Mouse (Mus musculus): ENCODE measurements at regions not wholly inside any gene's neighbourhood (a gene's known extent, or its start where the extent isn't known, plus 50 kb on each side); places are given as distances from the start of the nearest gene placed in this dataset.

DNA sequence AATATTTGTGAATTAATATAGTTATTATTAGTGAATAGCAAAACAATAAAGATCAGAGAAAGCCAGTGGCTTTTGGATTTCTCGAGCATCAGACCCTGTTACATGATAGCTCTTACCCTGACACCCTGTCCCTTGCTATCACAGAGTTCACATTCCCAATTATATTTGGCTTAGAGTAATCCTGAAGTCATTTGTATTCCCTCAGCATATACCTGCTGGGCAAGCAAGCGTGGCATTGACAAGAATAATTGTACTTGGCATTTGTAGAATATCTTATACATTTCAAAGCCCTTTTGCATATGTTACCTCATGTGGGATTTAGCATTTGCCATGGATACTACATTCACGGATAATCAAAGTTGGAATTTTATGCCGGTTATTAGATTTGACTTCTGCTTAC lies 692.0 kb downstream of the Nedd1 start:
- H3K4me2 ChIP-seq, result no peak overlapping the region
- no peaks in the 10 kb centered on the region for H3K9me3 ChIP-seq (ENCODE audit: control insufficient read depth, low read length)
- no peaks in the 10 kb centered on the region for H3K36me3 ChIP-seq (ENCODE audit: control insufficient read depth, insufficient read depth, low read length)
- H3K27me3 ChIP-seq (replicated peaks; ENCODE audit: control insufficient read depth, insufficient read depth, low read length), result no peaks in the 10 kb centered on the region
- H3K27ac ChIP-seq (ENCODE audit: low read depth, low read length), result no peak overlapping the region
- no peak overlapping the region for H3K4me3 ChIP-seq (ENCODE audit: low read depth, low read length)
- ATAC-seq (replicated peaks; ENCODE audit: low FRiP score) (no peak), DNase-seq (ENCODE audit: low spot score) (no peak)
- no peaks in the 10 kb centered on the region for H3K4me1 ChIP-seq (replicated peaks; ENCODE audit: control insufficient read depth, insufficient read depth, low read length)
- H3K9ac ChIP-seq (ENCODE audit: low read depth, low read length), result no peak overlapping the region
- WGBS, result 73% methylated on average over 4 of the region's 4 CpGs

DNA sequence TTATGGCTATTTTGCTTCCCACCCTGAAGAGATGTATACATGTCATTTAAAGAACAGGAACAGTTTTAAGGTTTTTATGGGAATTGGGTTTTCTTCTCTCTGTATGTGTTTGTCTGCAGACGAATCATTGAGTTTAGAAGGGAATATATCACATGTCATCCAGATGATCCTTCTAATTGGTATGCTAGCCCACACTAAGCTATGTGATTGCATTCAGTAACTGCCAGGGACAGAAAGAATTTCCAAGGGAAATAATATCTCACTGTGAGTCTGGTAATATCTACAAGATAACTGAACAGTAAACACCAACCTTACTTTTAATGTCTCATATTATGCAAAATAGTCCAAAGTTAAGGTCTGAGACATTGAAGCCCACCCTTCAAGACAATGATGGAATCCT lies 698.0 kb downstream of the Nedd1 start:
- no peaks in the 10 kb centered on the region for H3K4me1 ChIP-seq (replicated peaks; ENCODE audit: control insufficient read depth, insufficient read depth, low read length)
- 54% methylated on average over 1 of the region's 1 CpGs for WGBS
- H3K4me2 ChIP-seq, result no peak overlapping the region
- ATAC-seq (replicated peaks; ENCODE audit: low FRiP score), result no peak
- no peak for DNase-seq (ENCODE audit: low spot score)
- H3K27me3 ChIP-seq (replicated peaks; ENCODE audit: control insufficient read depth, insufficient read depth, low read length), result no peaks in the 10 kb centered on the region
- H3K9ac ChIP-seq (ENCODE audit: low read depth, low read length), result no peak overlapping the region
- no peaks in the 10 kb centered on the region for H3K36me3 ChIP-seq (ENCODE audit: control insufficient read depth, insufficient read depth, low read length)
- no peak overlapping the region for H3K4me3 ChIP-seq (ENCODE audit: low read depth, low read length)
- H3K27ac ChIP-seq (ENCODE audit: low read depth, low read length), result no peak overlapping the region
- H3K9me3 ChIP-seq (ENCODE audit: control insufficient read depth, low read length), result no peaks in the 10 kb centered on the region

DNA sequence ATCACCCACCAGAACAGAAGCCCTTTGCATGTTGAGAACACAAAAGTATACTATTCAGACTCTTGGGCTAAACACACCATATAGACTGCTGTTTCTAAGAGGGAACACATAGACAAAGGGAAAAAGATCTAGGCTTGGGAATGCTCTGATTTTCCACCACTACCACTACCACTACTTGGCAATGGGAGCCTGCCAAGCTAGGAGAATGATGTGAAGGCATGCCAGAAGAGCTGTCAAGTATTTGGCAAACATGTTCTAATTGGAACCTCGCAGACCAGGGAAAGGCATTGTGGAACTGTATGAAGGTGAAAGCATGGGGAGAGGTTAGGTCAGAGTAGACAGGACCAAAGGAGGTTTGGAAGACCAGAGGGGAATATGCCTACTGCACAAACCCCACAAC lies 701.2 kb downstream of the Nedd1 start:
- Histone ChIP-seq H3K27me3 (replicated peaks; ENCODE audit: control insufficient read depth, insufficient read depth, low read length) (no peaks in the 10 kb centered on the region), H3K4me2 (no peak overlapping the region), H3K9ac (ENCODE audit: low read depth, low read length) (no peak overlapping the region), H3K4me3 (ENCODE audit: low read depth, low read length) (no peak overlapping the region), H3K4me1 (replicated peaks; ENCODE audit: control insufficient read depth, insufficient read depth, low read length) (no peaks in the 10 kb centered on the region), H3K27ac (ENCODE audit: low read depth, low read length) (no peak overlapping the region), H3K36me3 (ENCODE audit: control insufficient read depth, insufficient read depth, low read length) (no peaks in the 10 kb centered on the region), H3K9me3 (ENCODE audit: control insufficient read depth, low read length) (no peaks in the 10 kb centered on the region)
- ATAC-seq (replicated peaks; ENCODE audit: low FRiP score) (no peak), DNase-seq (ENCODE audit: low spot score) (no peak)
- 69% methylated on average over 1 of the region's 1 CpGs for WGBS

DNA sequence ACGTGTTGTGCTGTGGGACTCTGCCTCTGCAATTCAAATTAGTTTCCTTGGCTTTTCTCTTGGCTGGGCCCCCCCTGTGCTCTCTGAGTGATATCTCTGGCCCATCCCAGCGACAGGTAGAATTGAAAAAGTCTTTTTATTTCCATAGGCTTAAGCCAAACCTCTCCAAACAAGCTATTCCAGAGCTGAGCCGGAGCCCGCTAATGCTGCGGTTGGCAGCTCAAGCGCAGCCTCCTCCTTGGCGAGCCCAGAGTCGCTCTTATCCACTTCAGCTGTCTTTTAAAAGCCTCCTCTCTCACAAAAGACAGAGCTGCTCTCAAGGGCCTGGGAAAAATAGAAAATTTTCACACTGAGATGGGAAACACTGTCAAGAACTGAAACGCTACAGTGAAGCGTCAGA lies 712.7 kb downstream of the Nedd1 start:
- H3K27ac ChIP-seq (ENCODE audit: low read depth, low read length), result no peak overlapping the region
- no peak for ATAC-seq (replicated peaks; ENCODE audit: low FRiP score)
- H3K4me2 ChIP-seq, result no peak overlapping the region
- 62% methylated on average over 10 of the region's 10 CpGs for WGBS
- no peaks in the 10 kb centered on the region for H3K27me3 ChIP-seq (replicated peaks; ENCODE audit: control insufficient read depth, insufficient read depth, low read length)
- no peak overlapping the region for H3K4me3 ChIP-seq (ENCODE audit: low read depth, low read length)
- no peaks in the 10 kb centered on the region for H3K36me3 ChIP-seq (ENCODE audit: control insufficient read depth, insufficient read depth, low read length)
- no peak overlapping the region for H3K9ac ChIP-seq (ENCODE audit: low read depth, low read length)
- no peak for DNase-seq (ENCODE audit: low spot score)
- no peaks in the 10 kb centered on the region for H3K4me1 ChIP-seq (replicated peaks; ENCODE audit: control insufficient read depth, insufficient read depth, low read length)
- no peaks in the 10 kb centered on the region for H3K9me3 ChIP-seq (ENCODE audit: control insufficient read depth, low read length)

DNA sequence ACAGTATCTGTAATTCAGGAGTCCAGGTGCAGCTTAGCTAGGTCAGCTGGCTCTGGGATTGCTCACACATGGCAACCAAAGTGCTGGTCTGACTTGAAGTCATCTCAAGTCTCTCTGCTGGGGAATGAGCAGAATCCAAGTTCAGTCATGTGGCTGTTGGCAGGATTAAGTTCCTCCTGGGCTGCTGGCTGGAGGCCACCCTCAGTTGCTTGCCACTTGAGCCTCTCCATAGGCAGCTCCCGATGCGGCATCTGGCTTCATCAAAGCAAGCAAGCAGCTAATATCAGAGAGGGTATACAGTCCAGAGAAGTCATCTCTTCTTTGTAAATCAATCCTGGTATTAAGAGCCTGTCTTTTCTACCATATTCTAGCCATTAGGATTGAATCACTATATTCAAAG lies 714.3 kb downstream of the Nedd1 start:
- ATAC-seq (replicated peaks; ENCODE audit: low FRiP score), result no peak
- Histone ChIP-seq H3K27ac (ENCODE audit: low read depth, low read length) (no peak overlapping the region), H3K4me2 (no peak overlapping the region), H3K4me1 (replicated peaks; ENCODE audit: control insufficient read depth, insufficient read depth, low read length) (no peaks in the 10 kb centered on the region), H3K9ac (ENCODE audit: low read depth, low read length) (no peak overlapping the region), H3K27me3 (replicated peaks; ENCODE audit: control insufficient read depth, insufficient read depth, low read length) (no peaks in the 10 kb centered on the region), H3K36me3 (ENCODE audit: control insufficient read depth, insufficient read depth, low read length) (no peaks in the 10 kb centered on the region), H3K9me3 (ENCODE audit: control insufficient read depth, low read length) (no peaks in the 10 kb centered on the region), H3K4me3 (ENCODE audit: low read depth, low read length) (no peak overlapping the region)
- DNase-seq (ENCODE audit: low spot score), result no peak
- WGBS, result 97% methylated on average over 2 of the region's 2 CpGs

DNA sequence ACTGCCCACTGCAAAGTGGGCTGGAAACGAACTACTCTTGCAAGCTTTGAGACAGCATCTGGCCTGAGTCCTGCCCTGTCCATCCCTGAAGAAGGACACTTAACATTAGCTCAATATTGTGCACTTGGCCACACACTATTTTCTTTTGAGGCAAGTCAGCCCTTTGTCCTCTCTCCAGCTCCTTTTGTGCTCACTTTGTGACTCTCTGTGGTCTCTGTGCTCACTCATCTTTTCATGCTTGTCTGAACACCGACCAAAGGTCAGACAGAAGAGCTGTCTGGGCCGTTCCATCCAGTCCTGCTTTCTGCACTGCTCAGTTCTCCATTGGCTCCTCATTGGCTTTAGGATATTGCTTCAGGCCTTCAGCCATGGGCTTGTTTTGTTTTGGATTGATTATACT lies 715.8 kb downstream of the Nedd1 start:
- ATAC-seq (replicated peaks; ENCODE audit: low FRiP score), result no peak
- H3K27me3 ChIP-seq (replicated peaks; ENCODE audit: control insufficient read depth, insufficient read depth, low read length), result no peaks in the 10 kb centered on the region
- no peak for DNase-seq (ENCODE audit: low spot score)
- H3K27ac ChIP-seq (ENCODE audit: low read depth, low read length), result no peak overlapping the region
- H3K9ac ChIP-seq (ENCODE audit: low read depth, low read length), result no peak overlapping the region
- H3K9me3 ChIP-seq (ENCODE audit: control insufficient read depth, low read length), result no peaks in the 10 kb centered on the region
- H3K4me1 ChIP-seq (replicated peaks; ENCODE audit: control insufficient read depth, insufficient read depth, low read length), result no peaks in the 10 kb centered on the region
- H3K4me2 ChIP-seq, result no peak overlapping the region
- 66% methylated on average over 3 of the region's 3 CpGs for WGBS
- no peaks in the 10 kb centered on the region for H3K36me3 ChIP-seq (ENCODE audit: control insufficient read depth, insufficient read depth, low read length)
- H3K4me3 ChIP-seq (ENCODE audit: low read depth, low read length), result no peak overlapping the region

DNA sequence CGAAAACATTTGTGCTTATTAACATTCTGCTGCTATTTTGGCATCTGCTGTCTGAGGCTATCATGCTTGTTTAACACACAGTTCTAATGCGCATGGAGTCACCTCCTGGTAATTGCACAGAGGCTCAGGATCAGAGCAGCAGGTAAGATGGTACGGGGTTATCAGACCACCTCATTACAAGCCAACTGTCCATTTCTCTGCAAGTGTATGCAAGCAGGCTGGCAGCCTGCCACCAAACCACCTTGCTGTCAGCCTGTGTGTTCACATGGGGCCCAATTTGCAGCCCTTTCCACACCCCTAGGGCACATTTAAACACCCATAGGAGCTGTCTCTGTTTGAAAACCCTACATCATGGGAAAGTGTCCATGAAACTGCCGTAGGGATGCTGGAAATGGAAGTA lies 731.2 kb downstream of the Nedd1 start:
- no peak overlapping the region for H3K9ac ChIP-seq (ENCODE audit: low read depth, low read length)
- no peak overlapping the region for H3K4me2 ChIP-seq
- H3K36me3 ChIP-seq (ENCODE audit: control insufficient read depth, insufficient read depth, low read length), result no peaks in the 10 kb centered on the region
- no peak overlapping the region for H3K27ac ChIP-seq (ENCODE audit: low read depth, low read length)
- 83% methylated on average over 4 of the region's 4 CpGs for WGBS
- no peak overlapping the region for H3K4me3 ChIP-seq (ENCODE audit: low read depth, low read length)
- H3K4me1 ChIP-seq (replicated peaks; ENCODE audit: control insufficient read depth, insufficient read depth, low read length), result no peaks in the 10 kb centered on the region
- ATAC-seq (replicated peaks; ENCODE audit: low FRiP score) (no peak), DNase-seq (ENCODE audit: low spot score) (no peak)
- no peaks in the 10 kb centered on the region for H3K27me3 ChIP-seq (replicated peaks; ENCODE audit: control insufficient read depth, insufficient read depth, low read length)
- H3K9me3 ChIP-seq (ENCODE audit: control insufficient read depth, low read length), result no peaks in the 10 kb centered on the region

DNA sequence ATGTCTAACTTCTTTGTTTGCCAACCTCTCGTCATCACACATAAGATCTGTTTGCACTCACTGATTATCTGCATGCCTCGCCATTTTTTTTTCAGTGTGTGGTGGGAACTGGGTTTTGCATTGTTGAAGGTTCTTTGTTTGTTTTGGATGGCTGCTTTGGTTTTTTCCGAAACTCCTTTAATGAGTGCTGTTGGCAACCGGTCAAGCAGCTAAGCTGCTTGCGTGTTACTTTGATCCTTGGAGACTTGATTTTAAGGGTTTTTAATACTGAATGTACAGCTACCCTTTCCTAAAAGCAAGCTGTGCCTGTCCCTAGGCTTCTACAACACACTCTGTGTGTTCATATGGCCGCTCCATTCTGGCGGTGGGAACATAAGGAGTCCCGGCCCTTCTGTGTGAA lies 733.9 kb downstream of the Nedd1 start:
- no peak for ATAC-seq (replicated peaks; ENCODE audit: low FRiP score)
- no peak overlapping the region for H3K4me2 ChIP-seq
- no peaks in the 10 kb centered on the region for H3K36me3 ChIP-seq (ENCODE audit: control insufficient read depth, insufficient read depth, low read length)
- H3K9me3 ChIP-seq (ENCODE audit: control insufficient read depth, low read length), result no peaks in the 10 kb centered on the region
- no peaks in the 10 kb centered on the region for H3K4me1 ChIP-seq (replicated peaks; ENCODE audit: control insufficient read depth, insufficient read depth, low read length)
- H3K27me3 ChIP-seq (replicated peaks; ENCODE audit: control insufficient read depth, insufficient read depth, low read length), result no peaks in the 10 kb centered on the region
- H3K27ac ChIP-seq (ENCODE audit: low read depth, low read length), result no peak overlapping the region
- H3K4me3 ChIP-seq (ENCODE audit: low read depth, low read length), result no peak overlapping the region
- no peak overlapping the region for H3K9ac ChIP-seq (ENCODE audit: low read depth, low read length)
- WGBS, result 85% methylated on average over 8 of the region's 8 CpGs
- DNase-seq (ENCODE audit: low spot score), result no peak

DNA sequence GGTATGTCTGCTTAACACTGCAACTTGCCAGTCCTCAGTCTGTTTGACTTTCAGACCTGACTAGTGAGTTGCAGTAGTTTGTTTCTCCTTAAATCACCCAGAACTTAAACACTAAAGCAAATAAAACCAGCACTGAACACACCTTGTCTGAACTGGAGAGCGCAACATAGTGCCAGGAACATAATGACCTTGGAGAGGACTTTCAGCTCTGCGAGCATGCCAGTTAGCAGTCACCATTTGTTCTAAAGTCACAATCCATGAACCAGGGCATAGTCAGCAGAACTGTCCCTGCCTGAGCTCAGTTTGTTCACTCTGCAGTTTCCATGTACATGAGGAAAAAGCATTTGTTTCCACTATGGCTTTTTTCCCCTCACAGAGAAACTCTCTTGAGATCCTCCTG lies 742.4 kb downstream of the Nedd1 start:
- H3K4me3 ChIP-seq (ENCODE audit: low read depth, low read length), result no peak overlapping the region
- DNase-seq (ENCODE audit: low spot score) (no peak), ATAC-seq (replicated peaks; ENCODE audit: low FRiP score) (no peak)
- H3K27ac ChIP-seq (ENCODE audit: low read depth, low read length), result no peak overlapping the region
- WGBS, result 79% methylated on average over 2 of the region's 2 CpGs
- no peaks in the 10 kb centered on the region for H3K36me3 ChIP-seq (ENCODE audit: control insufficient read depth, insufficient read depth, low read length)
- no peak overlapping the region for H3K4me2 ChIP-seq
- H3K4me1 ChIP-seq (replicated peaks; ENCODE audit: control insufficient read depth, insufficient read depth, low read length), result no peaks in the 10 kb centered on the region
- H3K9ac ChIP-seq (ENCODE audit: low read depth, low read length), result no peak overlapping the region
- no peaks in the 10 kb centered on the region for H3K9me3 ChIP-seq (ENCODE audit: control insufficient read depth, low read length)
- no peaks in the 10 kb centered on the region for H3K27me3 ChIP-seq (replicated peaks; ENCODE audit: control insufficient read depth, insufficient read depth, low read length)
